ENCODE assay signal across 13 mouse cellular contexts in genomic region chr2:29320229-29320751, GRCm38 (mm10). TPM values are rescaled to one million over a fixed set of nuclear protein-coding genes. Genes with fewer than 3 reads are reported as not detected.
DNase-seq lines count a peak whose midpoint lies in the region; ATAC-seq and TF ChIP-seq lines count a peak whose summit lies in the region.
"Had no signal": no experiment of that assay in that cellular context is flagged by ENCODE, and none has a peak within 500 bp of the region (broad histone marks: within the 10 kb centered on the region; RNA-seq: fewer than 3 reads in every experiment).

No protein-coding gene starts in this region.

- TF ChIP-seq CTCF in cortical plate, adult 2 months (IDR thresholded peaks at IDR 0.05; ENCODE audit: extremely low read depth, insufficient read depth, low read length), result no peak
- TF ChIP-seq CTCF in lung, adult 2 months (IDR thresholded peaks at IDR 0.05; ENCODE audit: insufficient read depth, low read length), result no peak

- no peak for TF ChIP-seq POLR2A in cortical plate, adult 2 months (IDR thresholded peaks at IDR 0.05; ENCODE audit: extremely low read depth, insufficient read depth, low read length)
- TF ChIP-seq POLR2A in lung, adult 2 months (IDR thresholded peaks at IDR 0.05; ENCODE audit: borderline replicate concordance, extremely low read depth, low read depth, low read length), result no peak

- H3K4me1 ChIP-seq in forebrain, embryonic 14.5 days (ENCODE audit: control insufficient read depth, insufficient read depth, low read length), result no peaks in the 10 kb centered on the region; the same call in 1 of the 2 replicates
- H3K4me1 ChIP-seq in forebrain, embryonic 10.5 days, result no peaks in the 10 kb centered on the region
- peaks cover 9% of the 10 kb centered on the region for H3K4me1 ChIP-seq in cortical plate, adult 2 months (ENCODE audit: control insufficient read depth, insufficient read depth, low read length)
- H3K4me1 ChIP-seq in lung, adult 2 months (ENCODE audit: control insufficient read depth, insufficient read depth, low read length), result no peaks in the 10 kb centered on the region
- no peaks in the 10 kb centered on the region for H3K4me1 ChIP-seq in heart, embryonic 11.5 days (ENCODE audit: control insufficient read depth, insufficient read depth, low read length)
- H3K4me1 ChIP-seq: liver, embryonic 13.5 days; midbrain, embryonic 12.5 days had no signal

- peak; percentile 85 for ATAC-seq in forebrain, embryonic 14.5 days
- ATAC-seq in monocyte, adult 5-6 weeks (replicated peaks; ENCODE audit: insufficient number of reproducible peaks, low FRiP score, low TSS enrichment, poor library complexity, severe bottlenecking), result no peak
- no peak for ATAC-seq in heart, embryonic 11.5 days (replicated peaks; ENCODE audit: insufficient number of reproducible peaks, low FRiP score, low TSS enrichment)

- peak overlapping the region; percentile 79 for H3K27ac ChIP-seq in forebrain, embryonic 14.5 days (ENCODE audit: low read depth, low read length)
- H3K27ac ChIP-seq in forebrain, embryonic 10.5 days, result no peak overlapping the region
- peak overlapping the region; percentile 76 for H3K27ac ChIP-seq in cortical plate, adult 2 months (ENCODE audit: insufficient read depth, low read length)
- no peak overlapping the region for H3K27ac ChIP-seq in heart, embryonic 11.5 days (ENCODE audit: low read depth, low read length)
- H3K27ac ChIP-seq: kidney, postnatal 0 days; liver, embryonic 13.5 days; midbrain, embryonic 12.5 days had no signal

- H3K9me3 ChIP-seq in forebrain, embryonic 14.5 days (replicated peaks; ENCODE audit: control insufficient read depth, low read length), result no peaks in the 10 kb centered on the region
- no peaks in the 10 kb centered on the region for H3K9me3 ChIP-seq in forebrain, embryonic 10.5 days
- H3K9me3 ChIP-seq in heart, embryonic 11.5 days (replicated peaks; ENCODE audit: control insufficient read depth, low read length), result no peaks in the 10 kb centered on the region
- H3K9me3 ChIP-seq: liver, embryonic 13.5 days; midbrain, embryonic 12.5 days had no signal

- 0 out of 2 replicates have a peak overlapping the region, but pooled peaks have one; percentile 29 for H3K4me2 ChIP-seq in forebrain, embryonic 14.5 days (ENCODE audit: low read length)
- no peak overlapping the region for H3K4me2 ChIP-seq in heart, embryonic 11.5 days
- H3K4me2 ChIP-seq: liver, embryonic 13.5 days; midbrain, embryonic 12.5 days had no signal

- no peaks in the 10 kb centered on the region for H3K27me3 ChIP-seq in forebrain, embryonic 14.5 days (replicated peaks; ENCODE audit: control insufficient read depth, insufficient read depth, low read length)
- no peaks in the 10 kb centered on the region for H3K27me3 ChIP-seq in forebrain, embryonic 10.5 days (ENCODE audit: poor library complexity, severe bottlenecking)
- H3K27me3 ChIP-seq in heart, embryonic 11.5 days (ENCODE audit: control insufficient read depth, insufficient read depth, low read length), result no peaks in the 10 kb centered on the region
- H3K27me3 ChIP-seq: liver, embryonic 13.5 days; midbrain, embryonic 12.5 days had no signal

- H3K9ac ChIP-seq in forebrain, embryonic 14.5 days (ENCODE audit: low read length), result no peak overlapping the region
- no peak overlapping the region for H3K9ac ChIP-seq in heart, embryonic 11.5 days (ENCODE audit: low read depth, low read length)
- H3K9ac ChIP-seq: liver, embryonic 13.5 days; midbrain, embryonic 12.5 days had no signal

- no peaks in the 10 kb centered on the region for H3K36me3 ChIP-seq in forebrain, embryonic 14.5 days (ENCODE audit: control insufficient read depth, insufficient read depth, low read length)
- no peaks in the 10 kb centered on the region for H3K36me3 ChIP-seq in forebrain, embryonic 10.5 days (replicated peaks)
- no peaks in the 10 kb centered on the region for H3K36me3 ChIP-seq in heart, embryonic 11.5 days (ENCODE audit: control insufficient read depth, insufficient read depth, low read length)
- H3K36me3 ChIP-seq: liver, embryonic 13.5 days; midbrain, embryonic 12.5 days had no signal

- 48% methylated on average over 11 of the region's 11 CpGs for WGBS in forebrain, embryonic 14.5 days
- 79% methylated on average over 11 of the region's 11 CpGs for WGBS in forebrain, embryonic 10.5 days
- 61% methylated on average over 11 of the region's 11 CpGs for WGBS in lung, adult 2 months
- WGBS in heart, embryonic 11.5 days (ENCODE audit: insufficient replicate concordance), result 70% methylated on average over 11 of the region's 11 CpGs

- DNase-seq in forebrain, embryonic 14.5 days (ENCODE audit: low spot score), result peak; percentile 80
- no peak for DNase-seq in forebrain, embryonic 10.5 days (ENCODE audit: extremely low spot score, low spot score)
- peak; percentile 20 to 21 for DNase-seq in layer of hippocampus, postnatal 25 days (ENCODE audit: extremely low spot score in 1 of 2, low spot score in 1 of 2)
- peak; percentile 65 for DNase-seq in right cerebral cortex, adult 18-20 months
- DNase-seq in lung, adult 2 months, result no peak
- DNase-seq: gastrocnemius, postnatal 10 days; liver, embryonic 13.5 days; thymus, adult 2 months had no signal

- H3K4me3 ChIP-seq in forebrain, embryonic 14.5 days (ENCODE audit: low read depth, low read length), result no peak overlapping the region
- no peak overlapping the region for H3K4me3 ChIP-seq in forebrain, embryonic 10.5 days
- no peak overlapping the region for H3K4me3 ChIP-seq in cortical plate, adult 2 months (ENCODE audit: insufficient read depth, low read length)
- H3K4me3 ChIP-seq in lung, adult 2 months (replicated peaks; ENCODE audit: extremely low read depth, low read depth, low read length), result no peak overlapping the region
- H3K4me3 ChIP-seq in heart, embryonic 11.5 days (ENCODE audit: low read depth, low read length), result no peak overlapping the region
- H3K4me3 ChIP-seq: liver, embryonic 13.5 days; midbrain, embryonic 12.5 days had no signal

RNA-seq across cellular contexts. Expression of gene Med27, which starts 26.3 kb away (rescaled TPM):
- 105 and 108 TPM in 2 replicates for polyA plus RNA-seq in forebrain, embryonic 14.5 days (2014; fragmentation: Nextera tagmentation; extraction: Ambion mirVana)
- 59.7 and 63.3 TPM in 2 replicates for polyA plus RNA-seq in forebrain, embryonic 10.5 days (2016; fragmentation: Nextera tagmentation; extraction: Ambion mirVana)
- polyA plus RNA-seq in cortical plate, adult 2 months (2012; rRNA removed), result 45.6 and 47.6 TPM in 2 replicates
- 10 to 100 TPM; 41.9 to 46.7 TPM for total RNA-seq in layer of hippocampus, postnatal 25 days (2021)
- total RNA-seq in monocyte, adult 5-6 weeks (2017), result 19.9 to 24.0 TPM (median 23.4 TPM) in 3 replicates
- 38.6 and 38.7 TPM in 2 replicates for polyA plus RNA-seq in lung, adult 2 months (2012; rRNA removed)
- 38.0 and 40.6 TPM in 2 replicates for polyA plus RNA-seq in heart, embryonic 11.5 days (2014; fragmentation: Nextera tagmentation; extraction: Ambion mirVana)

Comparison
In these comparisons a context has a peak if more than half of its experiments do, and no peak if none do; other contexts are left out.
1. DNase-seq: peak in forebrain, embryonic 14.5 days (single experiment), layer of hippocampus, postnatal 25 days (2 of 2) and right cerebral cortex, adult 18-20 months (single experiment); none in forebrain, embryonic 10.5 days (single experiment) and lung, adult 2 months (single experiment).
2. H3K27ac ChIP-seq: peak in forebrain, embryonic 14.5 days (single experiment) and cortical plate, adult 2 months (single experiment); none in forebrain, embryonic 10.5 days (single experiment) and heart, embryonic 11.5 days (single experiment).